Mouse (Mus musculus) testis, adult 2 months (tissue): ENCODE measurements around the gene Rsph6a.

Experiments
- CTCF ChIP-seq: fragments of 200-500 bp; IDR thresholded peaks from 2 replicates; pipeline ENCODE4 v1.5.1; 2012; ENCODE audit warnings: low read depth, mild to moderate bottlenecking, inconsistent platforms, low read length, moderate library complexity; ENCODE audit not compliant: control insufficient read depth, insufficient read depth, insufficient replicate concordance
- POLR2A ChIP-seq: fragments of 200-500 bp; IDR thresholded peaks from 2 replicates; pipeline ENCODE4 v1.6.1; 2012; ENCODE audit warnings: low read depth, mild to moderate bottlenecking, inconsistent platforms, low read length, moderate library complexity; ENCODE audit not compliant: control insufficient read depth

GRCm38 (mm10) chr7:19016042-19016441 is 38.4 kb upstream of the Rsph6a start:
- no peak for TF ChIP-seq CTCF
- TF ChIP-seq POLR2A = no peak
